Mouse (Mus musculus) induced T-regulatory cell, adult 2 months (primary cell): ENCODE data around the gene Vps33b.
A peak's percentile ranks its signal among the peaks of the same experiment; 100 is the strongest.

Experiments
- DNase-seq: peaks from one replicate; pipeline ENCODE4 v3.0.0-alpha.2; 2012; ENCODE audit warnings: low read depth

The Vps33b gene

GRCm38 (mm10) chr7:80269751-80270255 lies 354 bp downstream of the Vps33b start:
- no peak for DNase-seq

GRCm38 (mm10) chr7:80273456-80273855 lies 4.0 kb downstream of the Vps33b start:
- DNase-seq = no peak

GRCm38 (mm10) chr7:80276374-80276773 lies 6.9 kb downstream of the Vps33b start:
- no peak for DNase-seq

GRCm38 (mm10) chr7:80280032-80280431 lies 10.6 kb downstream of the Vps33b start:
- DNase-seq = no peak

- DNase-seq = no peak
Measured at GRCm38 (mm10) chr7:80280998-80281397, 11.5 kb downstream of the Vps33b start.

- DNase-seq = no peak
Measured at GRCm38 (mm10) chr7:80281646-80282045, 12.2 kb downstream of the Vps33b start.

- no peak for DNase-seq
Measured at GRCm38 (mm10) chr7:80283226-80283918, 13.9 kb downstream of the Vps33b start.

GRCm38 (mm10) chr7:80284391-80284790 lies 14.9 kb downstream of the Vps33b start:
- DNase-seq = no peak

- no peak for DNase-seq
Measured at GRCm38 (mm10) chr7:80285725-80286124, 16.3 kb downstream of the Vps33b start.

GRCm38 (mm10) chr7:80287736-80288135 lies 18.3 kb downstream of the Vps33b start:
- DNase-seq = no peak

GRCm38 (mm10) chr7:80294062-80294763 lies 24.8 kb downstream of the Vps33b start, which contains the start of gene Prc1:
Gene Prc1 (plus strand): TSS chr7:80294450.
- peak; percentile 99 for DNase-seq

GRCm38 (mm10) chr7:80294764-80295648 lies 25.6 kb downstream of the Vps33b start:
- DNase-seq = no peak

- DNase-seq = no peak
Measured at GRCm38 (mm10) chr7:80296462-80296861, 27.0 kb downstream of the Vps33b start.

GRCm38 (mm10) chr7:80297041-80297440 lies 27.6 kb downstream of the Vps33b start:
- no peak for DNase-seq

GRCm38 (mm10) chr7:80298754-80299153 lies 29.3 kb downstream of the Vps33b start:
- peak; percentile 57 for DNase-seq

- DNase-seq = peak; percentile 74
Measured at GRCm38 (mm10) chr7:80299568-80299967, 30.1 kb downstream of the Vps33b start.

- DNase-seq = peak; percentile 51
Measured at GRCm38 (mm10) chr7:80301522-80301921, 32.1 kb downstream of the Vps33b start.

GRCm38 (mm10) chr7:80307766-80308165 lies 38.3 kb downstream of the Vps33b start:
- DNase-seq = no peak

- no peak for DNase-seq
Measured at GRCm38 (mm10) chr7:80310771-80311170, 41.3 kb downstream of the Vps33b start.

- DNase-seq = no peak
Measured at GRCm38 (mm10) chr7:80315733-80316132, 46.3 kb downstream of the Vps33b start.

- DNase-seq = no peak
Measured at GRCm38 (mm10) chr7:80317439-80318115, 48.1 kb downstream of the Vps33b start.

- DNase-seq = no peak
Measured at GRCm38 (mm10) chr7:80318670-80319069, 49.2 kb downstream of the Vps33b start.
